Mouse (Mus musculus) midbrain, embryonic 15.5 days (tissue): ENCODE data around the gene Unc13b. TPM values are rescaled to one million over a fixed set of nuclear protein-coding genes. Genes with fewer than 3 reads are reported as not detected.

Experiments
- ATAC-seq: fragments of 200-750 bp; cut with Nextera tagmentation; replicated peaks from 2 replicates; pipeline ENCODE4 v1.8.0; 2017; ENCODE audit warnings: moderate TSS enrichment
- H3K27ac ChIP-seq: fragments of 300-500 bp; sonication (generic); 2 replicates; pipeline ENCODE4 v1.5.1; 2015; ENCODE audit warnings: mild to moderate bottlenecking, inconsistent platforms
- H3K27me3 ChIP-seq: fragments of 300-500 bp; sonication (generic); replicated peaks from 2 replicates; pipeline ENCODE4 v1.6.1; 2015; ENCODE audit warnings: inconsistent platforms
- H3K36me3 ChIP-seq: fragments of 300-500 bp; sonication (generic); replicated peaks from 2 replicates; pipeline ENCODE4 v1.6.1; 2015; ENCODE audit warnings: inconsistent platforms
- H3K4me1 ChIP-seq: fragments of 300-500 bp; sonication (generic); 2 replicates; pipeline ENCODE4 v1.6.1; 2015; ENCODE audit warnings: inconsistent platforms
- H3K4me2 ChIP-seq: fragments of 300-500 bp; sonication (generic); 2 replicates; pipeline ENCODE4 v1.6.1; 2015; ENCODE audit warnings: inconsistent platforms, mild to moderate bottlenecking, moderate library complexity
- H3K4me3 ChIP-seq: fragments of 300-500 bp; sonication (generic); 2 replicates; pipeline ENCODE4 v1.5.1; 2015; ENCODE audit warnings: mild to moderate bottlenecking, inconsistent platforms
- H3K9ac ChIP-seq: fragments of 300-500 bp; sonication (generic); 2 replicates; pipeline ENCODE4 v1.6.1; 2015; ENCODE audit warnings: mild to moderate bottlenecking, inconsistent platforms
- H3K9me3 ChIP-seq: fragments of 300-500 bp; sonication (generic); 2 replicates; pipeline ENCODE4 v1.6.1; 2016; ENCODE audit warnings: inconsistent platforms
- WGBS: fragments of 180-500 bp; shearing (Covaris S2); methylation state at CpG from one replicate; pipeline ENCODE4 v1.1.7; 2015; ENCODE audit warnings: mixed read lengths; 5-methylcytosine and 5-hydroxymethylcytosine counted together
- polyA plus RNA-seq: library from polyadenylated mRNA; unstranded; fragments of >200 nt; fragmentation: Nextera tagmentation; extraction: Ambion mirVana; gene quantifications from 2 replicates; pipeline ENCODE4 v1.2.1, GENCODE M21; 2015

Unc13b gene
- polyA plus RNA-seq, 1 experiment from 2014 or later: 21.2 TPM

DNA sequence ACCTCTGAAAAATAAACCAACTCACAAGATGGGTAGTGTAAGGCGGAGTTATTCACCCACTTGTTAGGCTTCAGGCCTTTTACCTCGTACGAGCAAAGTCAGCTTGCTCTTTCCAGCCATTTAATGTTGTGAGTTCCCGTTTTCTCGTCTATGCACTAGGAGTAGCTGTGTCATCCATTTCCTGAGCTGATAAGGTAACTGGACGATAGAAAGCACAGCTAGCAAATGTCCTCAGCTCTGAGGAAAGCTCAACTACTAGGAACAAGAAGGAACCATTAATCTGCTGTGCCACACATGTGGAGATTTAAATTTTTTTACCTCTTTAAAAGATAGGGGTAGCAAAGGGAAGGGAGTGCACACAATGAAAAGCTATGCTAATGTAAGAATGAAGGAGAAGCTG lies 192.5 kb downstream of the Unc13b start:
- Histone ChIP-seq H3K36me3 (peaks cover 18% of the 10 kb centered on the region), H3K4me3 (no peak overlapping the region), H3K9me3 (no peaks in the 10 kb centered on the region), H3K9ac (no peak overlapping the region), H3K27ac (no peak overlapping the region), H3K4me1 (no peaks in the 10 kb centered on the region), H3K27me3 (no peaks in the 10 kb centered on the region), H3K4me2 (no peak overlapping the region)
- WGBS: 90% methylated on average over 6 of the region's 6 CpGs
- ATAC-seq: no peak

DNA sequence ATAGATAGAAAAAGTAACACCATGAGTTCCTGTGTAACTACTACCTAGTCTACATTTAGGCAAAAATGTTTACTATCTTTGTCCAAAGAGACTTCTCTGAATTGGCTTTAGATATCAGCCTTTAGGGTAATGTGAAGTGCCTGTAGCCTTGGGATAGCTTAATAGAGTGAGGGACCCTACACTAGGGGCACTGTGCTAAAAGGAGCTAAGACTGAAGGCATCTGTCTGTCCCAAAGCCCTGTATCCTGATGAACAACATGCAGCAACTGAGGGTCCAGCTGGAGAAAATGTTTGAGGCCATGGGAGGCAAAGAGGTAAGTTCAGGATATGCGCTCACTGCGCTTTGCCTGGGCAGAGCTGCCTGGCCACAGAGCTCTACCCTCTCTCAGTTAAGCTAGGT lies 198.3 kb downstream of the Unc13b start:
- H3K9me3 ChIP-seq: no peaks in the 10 kb centered on the region
- WGBS: 100% methylated on average over 2 of the region's 2 CpGs
- no peak overlapping the region for H3K4me3 ChIP-seq
- ATAC-seq: no peak
- no peak overlapping the region for H3K27ac ChIP-seq
- H3K4me2 ChIP-seq: no peak overlapping the region
- H3K9ac ChIP-seq: no peak overlapping the region
- H3K36me3 ChIP-seq: peaks cover 30% of the 10 kb centered on the region
- H3K4me1 ChIP-seq: no peaks in the 10 kb centered on the region
- H3K27me3 ChIP-seq: no peaks in the 10 kb centered on the region

DNA sequence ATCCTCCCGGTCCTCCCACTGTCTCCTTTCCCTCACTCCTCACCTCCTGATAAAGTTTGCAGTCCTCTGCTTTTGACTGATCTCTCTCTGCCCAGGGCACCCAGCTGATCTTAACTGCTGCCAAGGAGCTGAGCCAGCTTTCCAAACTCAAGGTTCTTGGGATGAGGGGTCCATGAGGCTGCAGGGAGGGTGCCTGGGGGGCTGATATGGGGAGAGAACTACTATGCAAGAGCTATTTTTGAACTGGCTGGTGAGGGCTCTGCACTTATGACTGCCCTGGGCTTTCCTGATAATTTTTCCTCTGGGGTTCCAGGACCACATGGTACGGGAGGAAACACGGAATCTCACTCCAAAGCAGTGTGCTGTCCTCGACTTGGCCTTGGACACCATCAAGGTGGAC lies 199.8 kb downstream of the Unc13b start:
- H3K9me3 ChIP-seq: no peaks in the 10 kb centered on the region
- H3K27ac ChIP-seq: no peak overlapping the region
- peaks cover 25% of the 10 kb centered on the region for H3K36me3 ChIP-seq
- no peaks in the 10 kb centered on the region for H3K4me1 ChIP-seq
- no peaks in the 10 kb centered on the region for H3K27me3 ChIP-seq
- H3K9ac ChIP-seq: no peak overlapping the region
- no peak overlapping the region for H3K4me3 ChIP-seq
- no peak overlapping the region for H3K4me2 ChIP-seq
- ATAC-seq: no peak
- WGBS: 89% methylated on average over 4 of the region's 4 CpGs

DNA sequence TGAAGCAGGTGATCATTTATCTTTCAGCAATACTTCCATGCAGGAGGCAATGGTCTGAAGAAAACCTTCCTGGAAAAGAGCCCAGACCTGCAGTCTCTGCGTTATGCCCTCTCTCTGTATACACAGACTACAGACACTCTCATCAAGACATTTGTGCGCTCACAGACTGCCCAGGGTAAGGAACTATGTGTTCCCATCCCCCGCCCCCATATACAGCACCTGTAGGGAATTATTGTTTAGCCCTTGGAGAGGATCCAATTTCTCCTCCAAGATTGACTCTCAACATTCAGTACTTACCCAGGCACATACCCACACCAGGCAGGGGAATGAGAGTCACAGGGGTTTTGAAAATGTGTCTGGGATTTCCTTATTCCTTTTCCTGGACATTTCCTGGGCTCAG lies 200.7 kb downstream of the Unc13b start:
- WGBS: 84% methylated on average over 3 of the region's 3 CpGs
- Histone ChIP-seq H3K36me3 (peaks cover 25% of the 10 kb centered on the region), H3K27ac (no peak overlapping the region)

DNA sequence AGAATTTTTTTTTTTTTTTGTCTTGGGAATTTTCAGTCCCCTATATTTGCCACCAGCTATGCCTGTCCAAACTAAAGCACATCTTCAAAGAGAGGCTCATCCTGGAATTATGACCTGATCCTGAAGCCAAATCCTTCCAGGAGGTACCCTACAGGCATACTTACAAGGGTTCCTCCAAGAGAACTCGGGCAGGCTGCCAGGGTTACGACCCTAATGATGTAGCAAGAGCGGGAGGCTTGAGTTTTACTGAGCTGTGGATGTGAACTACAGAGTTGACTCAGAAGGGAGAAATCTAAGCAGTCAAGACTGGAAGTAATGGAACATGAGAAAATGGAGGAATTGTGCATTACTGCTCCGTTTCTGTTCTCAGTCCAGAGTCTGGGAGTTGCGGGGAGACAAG lies 201.3 kb downstream of the Unc13b start:
- Histone ChIP-seq H3K4me1 (no peaks in the 10 kb centered on the region), H3K36me3 (peaks cover 24% of the 10 kb centered on the region), H3K4me2 (no peak overlapping the region), H3K9ac (no peak overlapping the region), H3K27ac (no peak overlapping the region), H3K4me3 (no peak overlapping the region), H3K27me3 (no peaks in the 10 kb centered on the region), H3K9me3 (no peaks in the 10 kb centered on the region)
- WGBS: 77% methylated on average over 5 of the region's 5 CpGs
- no peak for ATAC-seq

More for the DNA sequence above, 200.7 kb downstream of the Unc13b start:
- no peak for ATAC-seq
- no peaks in the 10 kb centered on the region for H3K4me1 ChIP-seq
- no peak overlapping the region for H3K4me3 ChIP-seq
- H3K9ac ChIP-seq: no peak overlapping the region
- no peak overlapping the region for H3K4me2 ChIP-seq
- no peaks in the 10 kb centered on the region for H3K9me3 ChIP-seq
- H3K27me3 ChIP-seq: no peaks in the 10 kb centered on the region

DNA sequence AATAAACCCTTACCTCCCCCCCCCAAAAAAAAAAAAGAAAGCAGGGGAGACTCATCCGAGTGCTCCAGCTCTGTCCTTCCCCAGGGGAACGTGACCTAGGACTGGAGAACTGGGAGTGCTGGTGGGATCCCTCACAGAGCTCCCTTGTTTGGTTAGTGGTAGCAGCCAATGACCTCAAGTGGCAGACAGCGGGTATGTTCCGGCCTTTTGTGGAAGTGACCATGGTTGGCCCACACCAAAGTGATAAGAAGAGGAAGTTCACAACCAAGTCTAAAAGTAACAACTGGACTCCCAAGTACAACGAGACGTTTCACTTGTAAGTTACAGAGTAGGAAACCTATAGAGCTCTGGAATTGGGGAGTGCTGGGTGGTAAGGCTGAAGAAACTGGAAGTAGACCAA lies 204.1 kb downstream of the Unc13b start:
- Histone ChIP-seq H3K4me1 (peaks cover 6% of the 10 kb centered on the region), H3K9me3 (no peaks in the 10 kb centered on the region), H3K27ac (no peak overlapping the region), H3K4me3 (no peak overlapping the region), H3K4me2 (no peak overlapping the region), H3K27me3 (no peaks in the 10 kb centered on the region), H3K9ac (no peak overlapping the region), H3K36me3 (peaks cover 9% of the 10 kb centered on the region)
- no peak for ATAC-seq
- 92% methylated on average over 6 of the region's 6 CpGs for WGBS

DNA sequence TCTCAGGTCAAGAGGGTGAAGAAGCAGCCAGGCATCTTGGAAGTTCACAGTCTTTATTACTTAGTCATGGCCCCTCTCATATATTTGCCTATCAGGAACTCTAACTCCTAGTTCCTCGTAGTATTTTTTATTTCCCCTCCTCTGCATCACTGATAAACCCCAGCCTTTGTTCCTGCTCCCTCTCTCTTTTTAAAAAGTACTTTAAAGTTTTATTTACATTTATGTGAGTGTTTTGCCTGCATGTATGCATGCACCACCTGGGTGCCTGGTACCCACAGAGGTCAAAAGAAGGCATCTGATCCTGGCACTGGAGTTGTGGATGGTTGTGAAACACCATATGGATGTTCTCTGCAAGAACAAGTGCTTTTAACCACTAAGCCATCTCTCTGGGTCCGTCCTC lies 207.4 kb downstream of the Unc13b start:
- Histone ChIP-seq H3K4me2 (0 out of 2 replicates have a peak overlapping the region, but pooled peaks have one; percentile 62), H3K36me3 (no peaks in the 10 kb centered on the region), H3K27ac (no peak overlapping the region), H3K27me3 (no peaks in the 10 kb centered on the region), H3K9me3 (no peaks in the 10 kb centered on the region), H3K4me3 (no peak overlapping the region), H3K4me1 (peaks cover 6% of the 10 kb centered on the region), H3K9ac (no peak overlapping the region)
- 59% methylated on average over 2 of the region's 2 CpGs for WGBS
- ATAC-seq: no peak

DNA sequence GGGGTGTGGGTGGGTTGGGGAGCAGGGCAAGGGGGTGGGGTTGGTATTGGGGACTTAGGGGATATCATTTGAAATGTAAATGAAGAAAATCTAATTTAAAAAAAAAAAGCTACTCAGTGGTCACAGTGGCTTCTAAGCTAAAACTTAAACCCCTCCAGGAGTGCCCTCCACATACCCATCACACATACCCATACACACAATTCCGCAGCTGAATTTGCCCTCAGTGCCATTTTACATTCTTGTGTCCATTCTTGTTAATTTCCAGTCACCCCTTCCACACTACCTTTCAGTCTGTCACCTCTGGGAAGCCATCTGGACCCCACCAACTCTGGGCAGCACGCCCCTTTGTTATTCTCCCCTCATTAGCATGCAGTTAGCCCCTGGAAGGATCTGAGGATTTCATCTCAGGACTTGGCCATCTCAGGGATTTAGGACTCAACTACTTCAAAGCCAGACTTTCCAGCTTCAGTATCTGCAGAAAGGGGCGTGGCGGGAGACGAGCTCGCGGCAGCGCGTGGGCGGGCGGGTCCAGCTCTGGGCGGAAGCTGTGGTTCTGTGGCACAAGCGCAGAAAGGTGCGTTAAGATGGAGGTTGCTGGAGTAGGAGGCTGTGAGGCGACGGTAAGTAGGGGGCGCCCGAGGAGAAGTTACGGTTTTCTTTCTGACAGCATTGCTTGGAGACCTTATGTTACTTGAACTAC lies 208.0 kb downstream of the Unc13b start, which contains the start of gene Atp8b5:
Atp8b5 (plus strand) TSS at position 537 of the 700 bp plus-strand sequence.
- WGBS: 1% methylated on average over 19 of the region's 19 CpGs
- Histone ChIP-seq H3K4me1 (peaks cover 6% of the 10 kb centered on the region), H3K9ac (peak within 1 kb of the TSS; percentile 40), H3K27me3 (no peaks in the 10 kb centered on the region), H3K36me3 (no peaks in the 10 kb centered on the region), H3K9me3 (no peaks in the 10 kb centered on the region), H3K4me2 (peak within 1 kb of the TSS; percentile 62), H3K27ac (peak within 1 kb of the TSS; percentile 62), H3K4me3 (peak within 1 kb of the TSS; percentile 43)
- ATAC-seq: peak; percentile 97

DNA sequence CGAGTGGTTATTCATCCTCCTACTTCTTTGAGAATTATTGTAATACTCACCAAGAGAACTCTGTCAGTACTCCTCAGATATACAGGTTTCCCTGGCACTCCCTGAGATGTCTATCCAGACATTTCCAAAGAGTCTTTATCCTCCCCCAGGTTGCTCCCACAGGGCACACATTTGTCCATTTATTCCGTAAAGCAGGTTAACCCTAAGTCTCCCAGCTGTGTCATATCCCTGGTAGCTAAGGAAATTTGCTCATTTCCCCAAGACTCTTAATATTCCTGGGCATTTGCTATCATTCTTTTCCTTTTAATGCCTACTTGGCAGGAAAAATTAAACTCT lies 208.5 kb downstream of the Unc13b start:
- Histone ChIP-seq H3K9me3 (no peaks in the 10 kb centered on the region), H3K4me2 (peak overlapping the region; percentile 62), H3K27me3 (no peaks in the 10 kb centered on the region), H3K4me1 (peaks cover 6% of the 10 kb centered on the region), H3K27ac (no peak overlapping the region), H3K36me3 (no peaks in the 10 kb centered on the region), H3K9ac (no peak overlapping the region; the same call in 1 of the 2 replicates), H3K4me3 (peak overlapping the region; percentile 43)
- WGBS: 11% methylated on average over 2 of the region's 2 CpGs
- ATAC-seq: peak; percentile 58; the same call in 1 of the 2 replicates

DNA sequence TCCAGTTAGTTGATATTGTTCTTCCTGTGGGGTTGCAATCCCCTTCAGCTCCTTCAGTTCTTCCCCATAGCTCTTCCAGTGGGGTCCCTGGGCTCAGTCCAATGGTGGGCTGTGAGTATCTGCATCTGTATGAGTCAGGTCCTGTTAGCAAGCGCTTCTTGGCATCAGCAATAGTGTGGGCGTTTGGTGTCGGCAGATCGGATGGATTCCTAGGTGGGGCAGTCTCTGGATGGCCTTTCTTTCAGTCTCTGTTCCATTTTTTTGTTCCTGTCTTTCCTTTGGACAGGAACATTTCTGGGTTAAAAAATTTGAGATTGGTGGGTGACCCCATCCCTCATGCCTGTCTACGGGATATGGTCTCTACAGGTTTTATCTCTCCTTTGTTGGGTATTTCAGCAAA lies 226.7 kb downstream of the Unc13b start:
- Histone ChIP-seq H3K27ac (no peak overlapping the region), H3K27me3 (no peaks in the 10 kb centered on the region), H3K4me2 (no peak overlapping the region), H3K36me3 (no peaks in the 10 kb centered on the region), H3K4me3 (no peak overlapping the region), H3K4me1 (no peaks in the 10 kb centered on the region), H3K9me3 (no peaks in the 10 kb centered on the region), H3K9ac (no peak overlapping the region)
- ATAC-seq: no peak
- WGBS: 97% methylated on average over 5 of the region's 5 CpGs

DNA sequence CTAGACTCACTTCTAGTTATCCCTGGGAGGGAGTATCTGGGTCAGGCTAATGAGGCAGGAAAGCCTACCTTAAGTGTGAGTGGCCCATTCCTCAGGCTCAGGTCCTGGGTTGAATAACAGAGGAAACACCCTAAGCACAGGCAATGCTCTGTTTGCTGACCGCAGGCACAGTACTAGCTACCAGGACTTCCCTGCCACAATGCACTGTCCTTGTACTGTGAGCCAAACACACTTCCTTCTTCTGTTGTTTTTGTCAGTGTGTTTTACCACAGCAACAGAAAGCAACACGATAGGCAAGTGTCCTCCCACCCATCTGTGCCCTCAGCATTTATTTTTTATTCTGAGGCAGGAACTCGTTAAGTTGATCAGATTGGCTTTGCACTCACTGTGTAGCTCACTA lies 228.6 kb downstream of the Unc13b start:
- H3K4me2 ChIP-seq: no peak overlapping the region
- no peak for ATAC-seq
- WGBS: 75% methylated on average over 3 of the region's 3 CpGs

DNA sequence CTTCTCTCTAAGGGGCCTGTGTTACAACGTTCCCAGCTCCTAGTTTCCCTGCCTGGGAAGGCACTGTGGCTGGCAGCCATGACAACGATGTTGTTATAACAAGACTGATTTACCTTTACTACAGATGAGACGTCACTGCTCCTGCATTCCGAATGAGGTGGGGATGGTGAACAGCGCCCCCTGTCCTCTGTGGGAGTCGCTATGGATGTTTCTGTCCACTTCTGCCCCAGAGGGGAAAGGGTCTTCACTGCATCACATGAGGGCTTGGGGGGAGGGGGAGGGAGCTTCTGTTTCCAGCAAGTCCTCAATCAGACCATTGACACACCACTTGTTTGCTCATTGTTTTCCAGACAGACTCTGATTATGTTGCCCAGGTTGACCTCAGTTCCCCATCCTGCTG lies 235.2 kb downstream of the Unc13b start:
- Histone ChIP-seq H3K4me3 (no peak overlapping the region), H3K4me2 (no peak overlapping the region), H3K9ac (no peak overlapping the region), H3K36me3 (no peaks in the 10 kb centered on the region), H3K27me3 (no peaks in the 10 kb centered on the region), H3K27ac (no peak overlapping the region), H3K4me1 (no peaks in the 10 kb centered on the region), H3K9me3 (no peaks in the 10 kb centered on the region)
- 37% methylated on average over 6 of the region's 6 CpGs for whole genome bisulfite sequencing
- no peak for ATAC-seq

More for the DNA sequence above, 228.6 kb downstream of the Unc13b start:
- Histone ChIP-seq H3K9ac (no peak overlapping the region), H3K4me3 (no peak overlapping the region), H3K27me3 (no peaks in the 10 kb centered on the region), H3K27ac (no peak overlapping the region), H3K36me3 (no peaks in the 10 kb centered on the region), H3K9me3 (no peaks in the 10 kb centered on the region), H3K4me1 (no peaks in the 10 kb centered on the region)

DNA sequence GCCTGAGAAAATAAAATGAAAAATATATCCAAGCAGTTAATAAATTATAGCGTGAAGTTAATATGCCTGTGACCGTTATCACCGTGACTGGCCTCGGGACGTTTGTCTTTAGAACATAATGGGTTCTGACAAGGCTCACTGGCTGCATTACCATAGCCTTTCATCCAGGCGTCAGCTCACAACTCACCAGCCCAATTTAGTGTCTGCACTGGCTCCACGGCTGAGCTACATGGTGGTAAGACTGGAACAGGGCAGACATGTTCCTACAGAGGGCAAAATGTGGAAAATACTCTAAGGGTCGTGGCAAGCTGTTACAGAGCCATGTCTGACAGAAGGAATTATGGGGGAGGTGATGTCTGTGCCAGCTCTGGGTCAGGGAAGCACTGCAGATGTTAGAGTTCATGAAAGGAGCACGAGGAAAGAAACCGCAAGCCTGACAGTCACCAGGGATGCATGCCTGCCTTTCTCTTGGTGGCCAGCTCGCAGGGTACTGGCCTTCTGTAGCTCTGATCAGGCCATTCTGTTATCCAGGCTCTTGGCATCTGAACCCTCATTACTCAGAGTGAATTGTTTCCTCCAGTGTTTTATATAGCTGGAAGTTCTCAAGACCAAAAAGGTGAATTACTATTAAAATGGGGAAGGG lies 251.1 kb downstream of the Unc13b start:
- ATAC-seq: peak; percentile 58
- H3K4me2 ChIP-seq: no peak overlapping the region
- H3K36me3 ChIP-seq: no peaks in the 10 kb centered on the region
- no peaks in the 10 kb centered on the region for H3K27me3 ChIP-seq
- peaks cover 10% of the 10 kb centered on the region for H3K4me1 ChIP-seq
- H3K9me3 ChIP-seq: no peaks in the 10 kb centered on the region
- H3K4me3 ChIP-seq: no peak overlapping the region
- 19% methylated on average over 11 of the region's 11 CpGs for WGBS
- no peak overlapping the region for H3K9ac ChIP-seq
- peak overlapping the region; percentile 30; the same call in 1 of the 2 replicates for H3K27ac ChIP-seq
